Mouse (Mus musculus) layer of hippocampus, adult 18-20 months (tissue): ENCODE data around the gene BC030499. TPM values are rescaled to one million over a fixed set of nuclear protein-coding genes. Genes with fewer than 3 reads are reported as not detected.
"Not testable (repeated sequence)": the region's sequence is repeated elsewhere in the genome, so short reads cannot be mapped to it uniquely, and the experiment has no call there.

Source experiments
- DNase-seq, 2 experiments: peaks; one replicate each; pipeline ENCODE4 v3.0.0; 2022; ENCODE audit warnings: low spot score in 2 of 2
- long read RNA-seq: library from polyadenylated mRNA; stranded (forward); transcript quantifications from one replicate; pipeline ENCODE4 v2.0.0, GENCODE M21; 2021
- total RNA-seq, 2 experiments: library from RNA; stranded (reverse); gene quantifications; 2 replicates each; pipeline ENCODE4 v1.2.3; 2021

Gene BC030499
- total RNA-seq, result 1 to 10 TPM; 7.4 TPM
- long read RNA-seq, partial matches to known transcripts, result 1 of 4 reads
- long read RNA-seq, other reads (novel, unspliced or antisense), result 3 of 4 reads

DNA sequence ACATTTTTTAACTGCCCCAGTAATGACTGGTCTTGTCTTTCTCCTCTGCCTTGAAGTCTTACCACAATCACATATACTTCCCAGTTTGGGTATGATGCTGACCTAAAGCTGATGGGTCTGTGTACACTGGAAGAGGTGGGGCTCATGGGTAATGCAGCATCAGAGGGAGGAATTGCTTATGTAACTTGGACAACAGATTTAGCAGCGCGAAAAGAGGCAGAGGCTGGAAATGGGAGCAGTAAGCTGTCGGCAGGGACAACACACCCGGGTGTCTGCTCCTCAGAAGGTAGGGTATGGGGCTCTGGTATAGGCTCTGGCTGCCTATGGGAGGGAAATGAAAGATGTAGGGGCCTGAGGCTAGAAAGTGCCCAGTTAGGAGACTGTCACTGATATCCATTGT lies at the start of gene BC030499:
TSS of gene BC030499 (plus strand) at position 188 of the 400 bp plus-strand sequence.
- DNase-seq, result peak in 1 of 2 experiments; percentile 47

DNA sequence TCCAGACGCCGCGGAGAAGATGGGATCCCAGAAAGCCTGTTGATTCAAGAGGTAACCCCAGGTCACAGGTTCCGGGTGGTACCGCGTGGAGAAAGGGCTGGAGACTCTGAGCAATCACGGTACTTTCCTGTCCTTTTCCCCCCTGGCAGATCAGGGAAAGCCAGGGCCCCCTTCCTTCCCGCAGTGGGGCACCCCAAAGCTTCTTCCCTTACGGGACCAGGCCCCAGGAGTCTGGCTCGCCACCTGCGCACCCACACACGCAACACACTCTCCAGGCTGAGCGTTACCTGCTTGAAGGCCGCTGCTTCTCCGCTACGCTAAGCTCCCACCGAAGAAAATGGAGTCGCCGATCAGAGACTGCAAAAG lies 45.4 kb upstream of the BC030499 start:
- no peak for DNase-seq

- DNase-seq, result peak; percentile 83 to 93
These were observed 44.9 kb upstream of the BC030499 start, which contains the start of the genes Sdf2 and Supt6 for GRCm38 (mm10) chr11:78245627-78246317. Gene Sdf2, plus strand, starts transcription at chr11:78245746. Gene Supt6, minus strand, starts transcription at chr11:78245987.

- DNase-seq, result no peak
These were observed 44.2 kb upstream of the BC030499 start for GRCm38 (mm10) chr11:78246318-78247011.

DNA sequence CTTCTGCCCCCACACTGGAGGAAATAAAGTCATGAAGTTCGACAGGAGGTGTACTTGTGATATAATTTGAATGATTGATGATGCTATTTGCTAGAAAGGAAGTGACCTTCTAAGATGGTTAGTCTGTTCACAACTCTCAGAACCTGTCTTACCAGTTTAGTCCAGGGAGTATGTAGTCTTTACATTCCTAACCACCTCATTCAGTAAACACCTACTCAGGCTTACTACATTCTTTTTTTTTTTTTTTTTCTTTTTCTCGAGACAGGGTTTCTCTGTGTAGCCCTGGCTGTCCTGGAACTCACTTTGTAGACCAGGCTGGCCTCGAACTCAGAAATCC lies 43.7 kb upstream of the BC030499 start:
- no peak for DNase-seq

DNA sequence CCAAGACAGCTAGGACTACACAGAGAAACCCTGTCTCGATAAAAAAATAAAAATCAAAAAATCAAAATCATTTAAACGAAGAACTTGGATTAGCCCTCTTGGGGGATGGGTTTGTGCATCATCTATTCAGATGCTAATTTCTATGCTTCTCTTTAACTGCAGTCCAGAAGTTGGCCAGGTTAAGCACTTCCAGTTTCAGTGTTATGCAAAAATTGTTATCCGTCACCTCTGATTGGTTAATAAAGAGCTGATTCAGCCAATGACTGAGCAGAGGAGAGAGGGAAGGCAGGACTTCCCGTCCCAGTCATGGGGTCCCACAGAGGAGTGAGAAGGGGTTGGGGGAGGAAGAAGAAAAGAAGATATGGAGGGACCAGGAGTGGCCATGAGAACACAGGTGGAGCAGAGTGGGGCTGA lies 42.9 kb upstream of the BC030499 start:
- DNase-seq, result no peak

DNA sequence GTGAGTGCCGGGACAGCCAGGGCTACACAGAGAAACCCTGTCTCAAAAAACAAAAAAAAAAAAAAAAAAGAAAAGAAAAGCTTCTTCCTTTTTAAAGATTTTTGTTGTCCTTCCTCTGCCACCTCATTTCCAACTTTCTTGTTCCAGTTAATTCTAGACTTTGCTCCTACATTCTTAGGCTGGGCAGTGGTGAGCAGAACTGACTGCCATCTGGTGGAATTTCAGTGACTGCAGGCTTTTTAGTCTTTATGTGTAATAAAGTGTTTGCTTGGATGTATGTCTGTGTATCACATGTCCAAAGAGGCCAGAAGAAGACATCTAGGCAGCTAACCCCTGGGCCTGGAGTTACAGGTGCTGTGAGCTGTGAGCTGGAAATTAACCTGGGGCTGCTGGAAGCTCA lies 34.0 kb upstream of the BC030499 start:
- DNase-seq, result no peak

DNA sequence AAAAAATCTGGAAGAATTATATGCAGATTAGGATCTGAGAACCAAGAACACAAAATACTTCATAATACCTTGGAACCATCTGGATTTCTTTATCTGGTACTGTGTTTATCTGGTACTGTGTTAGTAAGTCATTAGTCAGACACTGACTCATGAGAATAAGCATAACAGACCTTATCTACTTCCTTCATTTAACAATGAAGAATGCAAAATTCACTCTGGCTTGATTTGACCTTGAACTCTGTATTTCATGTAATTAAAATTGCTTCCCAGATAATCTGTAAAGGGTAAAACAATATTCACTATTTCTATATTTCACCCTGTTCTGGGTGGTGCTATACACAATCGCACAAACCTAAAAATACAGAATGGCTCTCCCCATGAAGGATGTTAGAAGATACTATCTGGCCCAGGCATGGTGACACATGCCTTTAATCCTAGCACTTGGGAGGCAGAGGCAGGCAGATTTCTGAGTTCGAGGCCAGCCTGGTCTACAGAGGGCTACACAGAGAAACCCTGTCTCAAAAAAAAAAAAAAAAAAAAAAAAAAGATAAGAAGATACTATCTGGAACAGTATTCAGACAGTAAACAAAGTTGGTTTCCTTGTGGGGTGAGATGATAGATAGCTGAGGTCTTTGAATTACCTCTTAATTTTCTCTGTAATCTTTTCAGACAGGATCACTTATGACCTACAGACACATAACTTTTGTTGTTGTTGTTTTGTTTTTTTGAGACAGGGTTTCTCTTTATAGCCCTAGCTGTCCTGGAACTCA lies 30.0 kb upstream of the BC030499 start:
- no peak for DNase-seq

GRCm38 (mm10) chr11:78261380-78262352 lies 29.0 kb upstream of the BC030499 start, which contains the start of gene 2610507B11Rik:
Gene 2610507B11Rik, plus strand, starts transcription at chr11:78261752.
- peak; percentile 83 to 90 for DNase-seq

DNA sequence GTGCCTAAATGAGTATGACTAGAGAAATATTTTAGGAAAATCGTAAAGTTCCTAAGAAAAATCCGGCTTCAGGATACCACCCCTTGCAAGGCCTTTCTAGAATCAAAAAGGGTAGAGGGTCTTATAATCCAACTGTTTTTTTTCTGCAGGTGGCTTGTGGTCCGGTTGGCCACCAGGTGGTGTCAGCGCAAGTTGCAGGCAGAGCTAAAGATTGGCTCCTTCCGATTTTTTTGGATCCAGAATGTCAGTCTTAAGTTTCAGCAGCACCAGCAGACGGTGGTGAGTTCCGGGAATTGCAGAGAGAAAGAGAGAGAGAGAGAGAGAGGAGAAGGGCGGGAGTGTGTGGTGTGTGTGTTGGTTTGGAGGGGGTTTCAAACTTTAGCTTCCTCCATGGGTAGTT lies 28.1 kb upstream of the BC030499 start:
- peak; percentile 13 to 54 for DNase-seq

DNA sequence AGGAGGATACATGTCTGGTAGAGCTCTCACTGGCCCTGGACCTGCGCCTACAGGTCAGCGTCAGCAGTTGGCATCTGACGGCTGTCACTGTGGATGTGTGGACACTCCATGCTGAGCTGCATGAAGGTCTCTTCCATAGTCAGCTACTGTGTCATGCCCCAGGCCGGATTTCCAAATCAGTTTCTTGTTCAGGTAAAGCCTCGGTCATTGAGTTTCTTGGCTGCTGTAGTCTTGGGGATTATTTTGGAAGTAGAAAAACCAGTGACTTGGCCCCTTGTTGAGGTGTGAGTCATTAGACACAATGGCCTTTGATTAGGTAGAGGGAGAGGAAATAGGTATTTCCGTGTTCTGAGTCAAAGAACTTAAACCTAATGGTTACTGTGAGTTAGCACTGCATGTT lies 25.1 kb upstream of the BC030499 start:
- no peak for DNase-seq

- DNase-seq, result peak; percentile 83 to 90
These were observed 18.7 kb upstream of the BC030499 start for GRCm38 (mm10) chr11:78271986-78272385.

- no peak for DNase-seq
These were observed 15.0 kb upstream of the BC030499 start for GRCm38 (mm10) chr11:78275596-78275995.

DNA sequence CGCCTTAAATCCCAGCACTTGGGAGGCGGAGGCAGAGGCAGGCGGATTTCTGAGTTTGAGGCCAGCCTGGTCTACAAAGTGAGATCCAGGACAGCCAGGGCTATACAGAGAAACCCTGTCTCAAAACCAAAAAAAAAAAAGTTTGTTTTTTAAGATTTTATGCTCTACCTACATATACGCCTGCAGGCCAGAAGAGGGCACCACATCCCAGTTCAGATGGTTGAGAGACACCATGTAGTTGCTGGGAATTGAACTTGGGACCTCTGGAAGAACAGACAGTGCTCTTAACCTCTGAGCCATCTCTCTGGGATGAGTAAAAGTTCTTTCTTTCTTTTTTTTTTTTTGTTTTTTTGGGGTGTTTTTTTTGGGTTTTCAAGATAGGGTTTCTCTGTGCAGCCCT lies 14.5 kb upstream of the BC030499 start:
- DNase-seq, result not testable (repeated sequence)

- no peak for DNase-seq
These were observed 11.8 kb upstream of the BC030499 start for GRCm38 (mm10) chr11:78278853-78279252.

GRCm38 (mm10) chr11:78279586-78279985 lies 11.1 kb upstream of the BC030499 start:
- DNase-seq, result peak in 1 of 2 experiments; percentile 78

GRCm38 (mm10) chr11:78289146-78289763 lies 1.4 kb upstream of the BC030499 start:
- DNase-seq, result no peak

GRCm38 (mm10) chr11:78294585-78294984 lies 3.9 kb downstream of the BC030499 start:
- no peak for DNase-seq

GRCm38 (mm10) chr11:78300917-78301316 lies 10.3 kb downstream of the BC030499 start:
- DNase-seq, result no peak
